Mouse (Mus musculus) erythroid progenitor cell, adult 5-6 weeks (primary cell): ENCODE measurements around the gene Atp6v1fnb. TPM values are rescaled to one million over a fixed set of nuclear protein-coding genes. Genes with fewer than 3 reads are reported as not detected.

Source experiments
- ATAC-seq: replicated peaks from 2 replicates; pipeline ENCODE4 v1.8.0; 2016; ENCODE audit warnings: moderate number of reproducible peaks, mild to moderate bottlenecking, moderate TSS enrichment, inconsistent platforms; ENCODE audit not compliant: poor library complexity, low FRiP score, severe bottlenecking
- total RNA-seq, 2 experiments: library from RNA; stranded (forward) in 1 of 2; stranded (reverse) in 1 of 2; fragments of 150-400 nt in 1 of 2; fragments of 186-747, 209-891 nt in 1 of 2; gene quantifications; 2 replicates each; pipeline versions ENCODE4 v1.2.3 to v1.2.4; 2015 to 2017; ENCODE audit warnings: low replicate concordance in 2 of 2

Atp6v1fnb gene
- total RNA-seq, 2 experiments from 2014 or later, result not detected

- ATAC-seq, result no peak
Observed at GRCm38 (mm10) chr6:29461502-29461901, 9.7 kb upstream of the Atp6v1fnb start.

DNA sequence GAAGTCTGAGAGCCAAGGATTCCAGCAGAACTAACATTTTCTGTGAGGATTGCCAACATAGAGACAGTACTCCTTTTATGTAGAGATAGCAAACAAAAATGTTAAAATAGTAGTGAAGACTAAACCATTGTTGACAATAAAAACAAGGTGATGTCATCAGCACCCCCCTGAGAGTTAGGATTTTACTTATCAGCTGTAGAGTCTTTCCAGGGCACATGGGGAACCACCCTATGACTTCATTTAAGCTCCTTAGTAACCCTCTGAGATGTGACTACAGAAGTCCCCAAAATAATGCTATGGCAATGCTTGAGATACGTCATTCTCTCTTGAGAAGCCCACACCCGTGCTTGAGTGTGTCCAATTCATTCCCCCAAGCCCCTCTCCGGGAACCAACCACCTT lies 7.8 kb upstream of the Atp6v1fnb start:
- no peak for ATAC-seq

- peak; percentile 96 for ATAC-seq
Observed at GRCm38 (mm10) chr6:29467583-29468354, 3.5 kb upstream of the Atp6v1fnb start, which contains the start of gene Atp6v1f. Atp6v1f (plus strand) TSS chr6:29467718.

DNA sequence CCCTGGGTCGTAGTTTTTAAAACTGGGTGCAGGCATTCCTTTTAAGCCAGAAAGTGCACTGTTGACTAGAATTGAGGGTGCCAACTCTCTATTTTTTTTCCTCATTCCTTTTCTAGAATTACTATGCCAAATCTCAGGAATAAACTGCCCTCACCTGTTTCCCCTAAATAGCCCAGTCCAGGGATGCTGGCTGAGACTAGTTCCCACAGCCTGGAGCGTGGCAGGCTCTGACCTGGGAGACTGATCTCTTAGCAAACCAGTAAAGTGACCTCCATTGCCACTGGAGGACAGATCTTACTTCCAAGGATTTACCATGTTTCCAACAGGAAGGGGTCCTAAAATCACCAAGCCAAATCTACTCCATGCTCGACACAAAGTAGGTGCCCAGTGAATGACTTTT lies 2.4 kb upstream of the Atp6v1fnb start:
- ATAC-seq, result no peak

- peak; percentile 96 for ATAC-seq
Observed at GRCm38 (mm10) chr6:29473941-29474691, 2.9 kb downstream of the Atp6v1fnb start.

DNA sequence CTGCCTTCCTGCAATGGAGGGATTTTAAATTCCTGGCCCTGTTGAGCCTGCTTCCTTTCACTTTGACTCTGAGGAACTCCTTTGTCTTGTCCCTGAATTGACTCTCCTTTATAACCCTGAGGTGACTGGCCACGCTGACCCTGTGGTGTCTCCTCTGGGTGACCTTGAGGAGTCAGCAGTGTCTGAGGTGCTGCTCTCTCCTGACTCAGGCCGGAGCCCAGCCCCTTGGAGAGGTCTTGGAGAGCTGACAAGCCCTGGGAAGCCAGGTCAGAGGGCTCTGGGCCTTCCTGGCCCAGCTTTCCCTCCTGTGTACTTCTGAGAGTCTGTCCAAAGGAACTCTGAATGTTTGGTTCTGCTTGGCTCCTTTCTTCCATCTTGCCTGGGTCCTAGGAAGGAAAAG lies 3.5 kb downstream of the Atp6v1fnb start:
- ATAC-seq, result no peak

- ATAC-seq, result no peak
Observed at GRCm38 (mm10) chr6:29482691-29483090, 11.5 kb downstream of the Atp6v1fnb start.

- peak; percentile 54 for ATAC-seq
Observed at GRCm38 (mm10) chr6:29484716-29485559, 13.7 kb downstream of the Atp6v1fnb start.

DNA sequence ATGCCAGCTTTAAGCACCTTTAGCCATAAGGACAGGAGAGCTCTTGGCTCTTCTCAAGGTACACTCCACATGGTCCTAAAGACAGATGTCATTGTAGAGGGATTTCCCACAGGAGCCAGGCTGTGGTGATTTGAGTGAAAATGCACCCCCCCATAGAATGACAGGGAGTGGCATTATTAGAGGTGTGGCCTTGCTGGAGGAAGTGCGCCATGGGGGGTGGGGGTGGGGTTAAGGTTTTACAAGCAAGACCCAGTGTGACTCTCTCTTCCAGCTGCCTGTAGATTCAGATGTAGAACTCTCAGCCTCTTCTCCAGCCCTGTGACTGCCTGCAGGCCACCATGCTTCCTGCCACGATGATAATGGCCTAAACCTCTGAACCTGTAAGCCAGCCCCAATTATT lies 14.7 kb downstream of the Atp6v1fnb start:
- no peak for ATAC-seq

- no peak for ATAC-seq
Observed at GRCm38 (mm10) chr6:29494101-29494500, 22.9 kb downstream of the Atp6v1fnb start.

- ATAC-seq, result no peak
Observed at GRCm38 (mm10) chr6:29496270-29496669, 25.0 kb downstream of the Atp6v1fnb start.

- no peak for ATAC-seq
Observed at GRCm38 (mm10) chr6:29497791-29498190, 26.6 kb downstream of the Atp6v1fnb start.

DNA sequence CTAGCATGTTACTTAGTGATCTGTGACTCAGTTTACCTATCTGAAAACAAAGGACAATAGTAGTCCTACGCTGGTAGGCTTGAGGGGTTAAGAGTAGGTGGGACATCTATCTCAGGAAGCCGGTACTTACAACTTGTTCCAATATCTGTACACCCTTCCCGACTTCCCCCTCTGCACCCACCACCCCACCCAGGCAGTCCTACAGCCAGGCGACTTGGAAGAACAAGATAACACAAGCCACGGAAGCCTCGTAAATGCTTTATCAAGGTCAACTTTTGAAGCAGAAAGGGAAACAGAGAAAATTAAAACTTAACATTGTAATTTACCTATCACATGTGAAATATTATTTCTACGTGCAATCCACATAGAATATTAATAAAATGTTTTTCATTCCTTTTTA lies 28.9 kb downstream of the Atp6v1fnb start:
- no peak for ATAC-seq

- ATAC-seq, result no peak
Observed at GRCm38 (mm10) chr6:29500810-29501209, 29.6 kb downstream of the Atp6v1fnb start.

DNA sequence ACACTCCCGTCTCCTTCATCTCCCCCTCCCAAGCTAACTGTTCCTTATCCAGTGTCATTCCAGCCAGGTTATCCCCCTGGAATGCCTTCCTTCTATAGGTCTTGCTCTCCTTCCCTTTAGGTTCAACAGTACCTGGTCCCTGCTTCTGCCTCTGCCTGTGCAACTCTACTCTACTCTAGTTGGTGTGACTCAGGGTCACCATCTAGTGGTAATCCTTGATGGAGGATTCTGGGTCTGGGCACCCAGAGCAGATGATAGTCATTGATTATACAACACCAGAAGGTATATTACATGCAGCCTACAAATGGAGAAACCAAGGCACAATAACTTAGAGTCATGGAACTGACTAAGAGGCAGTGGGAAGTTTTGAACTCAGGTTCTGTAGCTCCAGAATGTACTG lies 30.4 kb downstream of the Atp6v1fnb start:
- no peak for ATAC-seq

DNA sequence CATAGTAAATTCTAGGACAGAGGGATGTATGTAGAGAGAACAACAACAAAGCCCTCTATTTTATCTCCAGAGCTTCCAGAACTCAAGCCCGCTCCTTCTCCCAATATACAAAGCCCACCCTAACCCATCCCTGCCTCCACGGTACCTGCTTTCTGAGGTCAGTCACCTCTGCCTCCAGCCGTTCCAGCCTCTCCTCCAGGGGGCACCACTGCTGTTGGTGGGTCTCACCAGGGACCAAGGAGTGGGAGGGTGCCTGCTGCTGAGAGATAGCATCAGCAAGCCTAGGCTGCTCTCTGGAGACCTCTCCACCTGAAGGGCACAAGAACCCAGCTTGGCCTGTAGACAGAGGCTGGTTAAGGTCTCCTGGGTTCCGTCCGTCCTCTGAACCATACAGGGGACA lies 34.3 kb downstream of the Atp6v1fnb start:
- ATAC-seq, result no peak

- ATAC-seq, result no peak
Observed at GRCm38 (mm10) chr6:29506834-29507233, 35.6 kb downstream of the Atp6v1fnb start.

GRCm38 (mm10) chr6:29507447-29508309 lies 36.4 kb downstream of the Atp6v1fnb start, which contains the start of gene Kcp:
Kcp (minus strand) TSS chr6:29507952.
- no peak for ATAC-seq

GRCm38 (mm10) chr6:29509086-29509485 lies 37.8 kb downstream of the Atp6v1fnb start:
- ATAC-seq, result no peak
